Mouse (Mus musculus) brain, embryonic 14.5 days (tissue): ENCODE measurements around the gene Sufu.

Source experiments
- CTCF ChIP-seq: fragments of 200-500 bp; IDR thresholded peaks from 2 replicates; pipeline ENCODE4 v1.5.1; 2012; ENCODE audit warnings: inconsistent platforms, mild to moderate bottlenecking, moderate library complexity, borderline replicate concordance; ENCODE audit not compliant: insufficient read depth, insufficient read length; ENCODE audit errors: extremely low read depth
- POLR2A ChIP-seq: fragments of 200-500 bp; IDR thresholded peaks from 2 replicates; pipeline ENCODE4 v1.6.1; 2012; ENCODE audit warnings: mild to moderate bottlenecking, inconsistent platforms, borderline replicate concordance; ENCODE audit not compliant: poor library complexity, insufficient read depth, insufficient read length, severe bottlenecking; ENCODE audit errors: extremely low read depth

DNA sequence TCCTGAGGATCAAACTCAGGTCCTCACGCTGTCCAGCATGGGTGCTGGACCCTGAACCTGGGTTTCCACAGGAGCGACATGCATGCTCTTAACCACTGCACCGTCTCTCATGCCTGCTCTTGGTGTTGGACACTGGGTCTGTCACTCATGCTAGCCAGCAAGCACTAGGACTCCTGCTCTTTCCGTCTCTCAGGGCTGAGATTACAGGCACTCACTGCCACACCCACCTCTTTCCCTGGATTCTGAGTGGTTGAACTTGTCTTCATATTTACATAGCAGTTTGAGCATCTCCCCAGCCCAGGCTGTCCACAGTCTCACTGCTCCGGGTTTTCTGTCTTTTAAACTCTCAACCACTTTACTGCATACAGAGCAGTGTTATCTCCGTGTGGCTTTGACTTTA, 48.9 kb downstream of the Sufu start:
- TF ChIP-seq CTCF, result no peak
- no peak for TF ChIP-seq POLR2A
